Mouse (Mus musculus) large intestine, adult 2 months (tissue): ENCODE results near the gene Tmem252. TPM values are rescaled to one million over a fixed set of nuclear protein-coding genes. Genes with fewer than 3 reads are reported as not detected.

Source experiments
- DNase-seq: peaks from one replicate; pipeline ENCODE4 v3.0.0-alpha.2; 2012; ENCODE audit warnings: low read depth, low spot score
- WGBS: fragments of 180-500 bp; shearing (Covaris S2); methylation state at CpG from one replicate; pipeline ENCODE4 v1.1.7; 2018; 5-methylcytosine and 5-hydroxymethylcytosine counted together
- polyA plus RNA-seq: library from polyadenylated mRNA; depleted of rRNA; stranded (reverse); fragments of >200 nt; gene quantifications from 2 replicates; pipeline ENCODE4 v1.2.3, GENCODE M21; 2012; rRNA removed

Gene Tmem252
- polyA plus RNA-seq, 1 experiment = 10.9 TPM

GRCm38 (mm10) chr19:24718021-24718420, 44.2 kb downstream of the Tmem252 start:
- DNase-seq = no peak
- WGBS = 74% methylated on average over 1 of the region's 1 CpGs

GRCm38 (mm10) chr19:24719504-24719903, 45.7 kb downstream of the Tmem252 start:
- DNase-seq = no peak
- whole genome bisulfite sequencing = 88% methylated on average over 4 of the region's 4 CpGs

- DNase-seq = no peak
These were observed 46.6 kb downstream of the Tmem252 start for GRCm38 (mm10) chr19:24720448-24720847.

DNA sequence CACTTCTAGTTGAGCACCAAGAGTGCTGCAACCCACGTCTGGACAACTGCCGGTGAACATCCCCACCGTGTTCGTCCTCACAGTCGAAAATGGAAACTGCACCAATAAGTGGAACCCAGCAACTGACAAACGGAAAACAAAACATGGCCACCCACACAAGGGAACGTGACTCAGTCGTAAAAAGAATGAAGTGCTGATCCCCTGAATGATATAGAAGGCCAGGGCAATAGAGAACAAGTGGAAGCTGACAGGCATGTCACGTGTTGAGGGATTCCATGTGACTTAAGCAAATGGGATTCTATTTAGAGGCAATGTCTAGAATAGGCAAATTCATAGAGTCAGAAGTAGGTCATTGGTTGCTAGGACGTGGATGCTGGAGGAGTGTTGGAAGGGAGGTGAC, 50.6 kb downstream of the Tmem252 start:
- WGBS = 74% methylated on average over 10 of the region's 10 CpGs
- no peak for DNase-seq

- no peak for DNase-seq
- WGBS = 14% methylated on average over 5 of the region's 5 CpGs
These were observed 56.9 kb downstream of the Tmem252 start for GRCm38 (mm10) chr19:24730661-24731060.

Other genes with a start within 250 kb of the Tmem252 start
- gene Fam122a, start 196.7 kb upstream of the Tmem252 start, polyA plus RNA-seq = 14.1 and 17.0 TPM in 2 replicates
- 31.2 and 39.1 TPM in 2 replicates for gene Pip5k1b, start 118.1 kb upstream of the Tmem252 start, polyA plus RNA-seq
- 36.3 and 40.2 TPM in 2 replicates for gene Pgm5, start 187.8 kb downstream of the Tmem252 start, polyA plus RNA-seq
- 57.5 and 59.1 TPM in 2 replicates for gene Gm10053, start 201.7 kb downstream of the Tmem252 start, polyA plus RNA-seq
- gene Foxd4, start 227.2 kb downstream of the Tmem252 start, polyA plus RNA-seq = not detected in 2 replicates